Mouse (Mus musculus): ENCODE data around the gene Zdhhc20.
"Not testable (repeated sequence)": the region's sequence is repeated elsewhere in the genome, so short reads cannot be mapped to it uniquely, and the experiment has no call there.

Zdhhc20 gene

GRCm38 (mm10) chr14:57889541-57890010, 500 bp downstream of the Zdhhc20 start:
- DNase-seq = peak; percentile 74

DNA sequence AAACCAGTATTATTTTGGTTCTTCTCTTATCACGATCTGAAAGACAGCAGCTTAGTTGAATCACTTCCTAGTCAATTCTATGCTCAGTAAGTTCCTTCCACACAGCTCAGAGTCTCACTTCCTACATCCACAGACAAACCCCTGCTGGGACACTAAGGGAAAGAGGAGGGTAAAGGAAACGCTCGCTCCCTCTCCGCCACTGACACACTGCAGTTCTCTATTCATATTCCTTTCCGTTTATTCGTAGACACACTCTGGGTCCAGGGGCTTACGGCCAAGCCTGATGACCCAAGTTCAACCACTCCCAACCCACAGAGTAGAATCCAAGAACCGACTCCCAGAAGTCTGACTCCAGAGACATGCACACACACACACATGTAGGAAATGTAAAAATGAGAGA, 2.9 kb downstream of the Zdhhc20 start:
- no peak for DNase-seq

GRCm38 (mm10) chr14:57886032-57886431, 4.0 kb downstream of the Zdhhc20 start:
- DNase-seq = no peak

DNA sequence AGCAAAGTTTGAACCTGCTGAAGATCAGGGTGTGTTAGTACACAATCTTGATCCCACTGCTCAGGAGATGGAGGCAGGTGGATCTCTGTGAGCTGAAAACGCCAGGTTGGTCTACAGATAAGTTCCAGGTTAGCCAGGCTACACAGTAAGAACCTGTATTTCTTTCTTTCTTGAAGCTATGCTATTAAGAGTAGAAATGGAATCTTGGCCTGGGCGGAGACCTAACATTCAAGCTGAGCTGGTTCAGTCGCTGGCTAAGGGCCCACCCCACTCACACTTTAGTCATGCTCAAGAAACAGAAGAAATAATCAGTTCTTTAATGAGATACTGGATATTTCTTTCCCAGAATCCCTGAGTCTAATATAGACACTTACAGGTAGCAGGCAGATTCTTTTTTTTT, 6.7 kb downstream of the Zdhhc20 start:
- no peak for DNase-seq

- DNase-seq = no peak
Observed at GRCm38 (mm10) chr14:57882720-57883119, 7.4 kb downstream of the Zdhhc20 start.

GRCm38 (mm10) chr14:57881793-57882192, 8.3 kb downstream of the Zdhhc20 start:
- no peak for DNase-seq

DNA sequence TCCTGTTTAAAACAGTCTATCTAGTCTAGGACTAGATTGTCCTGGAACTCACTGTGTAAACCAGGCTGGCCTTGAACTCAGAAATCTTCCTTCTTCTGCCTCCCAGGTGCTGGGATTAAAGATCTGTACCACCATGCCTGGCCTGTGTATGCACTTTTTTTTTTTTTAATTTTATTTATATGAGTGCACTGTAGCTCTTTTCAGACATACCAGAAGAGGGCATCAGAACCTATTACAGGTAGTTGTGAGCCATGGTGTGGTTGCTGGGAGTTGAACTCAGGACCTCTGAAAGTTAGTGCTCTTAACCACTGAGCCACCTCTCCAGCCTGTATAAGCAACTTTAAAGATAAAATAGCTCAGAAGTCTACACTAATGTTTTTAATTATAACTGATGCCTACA, 9.0 kb downstream of the Zdhhc20 start:
- no peak for DNase-seq

DNA sequence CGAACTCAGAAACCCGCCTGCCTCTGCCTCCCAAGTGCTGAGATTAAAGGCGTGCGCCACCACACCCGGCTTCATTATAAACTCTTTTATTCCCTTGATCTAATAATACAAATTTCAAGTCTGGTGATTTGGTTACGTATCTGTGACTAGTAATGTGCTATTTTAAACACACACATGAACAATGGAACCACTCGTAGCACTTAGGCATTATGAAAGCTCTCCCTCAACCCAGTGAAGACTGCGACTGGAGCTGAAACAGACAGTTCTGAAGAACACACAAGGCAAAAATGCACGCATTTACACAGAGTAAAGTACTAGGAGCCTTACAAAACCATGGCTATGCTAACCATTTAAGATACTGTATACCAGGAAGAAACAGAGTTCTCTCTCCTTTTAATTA, 12.2 kb downstream of the Zdhhc20 start:
- DNase-seq = no peak

DNA sequence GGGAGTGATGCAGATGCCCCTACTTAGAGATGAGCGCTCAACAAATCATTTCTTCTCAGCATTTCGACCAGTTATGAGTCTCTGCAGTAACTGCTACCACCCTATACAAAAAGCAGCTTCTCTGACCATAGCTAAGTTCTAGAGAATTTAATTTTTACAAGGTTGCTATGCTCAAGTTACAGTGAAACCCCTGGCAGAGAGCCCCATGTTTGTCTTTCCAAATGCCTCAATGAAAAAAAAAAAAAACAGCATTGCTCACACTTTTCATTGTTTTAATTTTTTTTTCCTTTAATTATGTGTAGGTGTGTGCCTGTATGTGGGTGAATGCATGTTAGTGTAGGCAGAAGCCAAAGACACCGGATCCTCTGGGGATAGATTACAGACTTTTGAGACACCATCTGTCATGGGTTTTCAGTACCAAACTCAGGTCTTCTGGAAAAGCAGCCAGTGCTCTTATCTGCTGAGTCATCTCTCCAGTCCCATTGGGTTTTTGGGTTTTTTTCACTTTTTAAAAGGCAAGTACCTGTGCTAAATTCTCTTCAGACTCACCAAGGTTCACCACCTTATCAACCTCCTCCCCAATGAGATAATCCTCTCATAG, 23.3 kb downstream of the Zdhhc20 start:
- no peak for DNase-seq

DNA sequence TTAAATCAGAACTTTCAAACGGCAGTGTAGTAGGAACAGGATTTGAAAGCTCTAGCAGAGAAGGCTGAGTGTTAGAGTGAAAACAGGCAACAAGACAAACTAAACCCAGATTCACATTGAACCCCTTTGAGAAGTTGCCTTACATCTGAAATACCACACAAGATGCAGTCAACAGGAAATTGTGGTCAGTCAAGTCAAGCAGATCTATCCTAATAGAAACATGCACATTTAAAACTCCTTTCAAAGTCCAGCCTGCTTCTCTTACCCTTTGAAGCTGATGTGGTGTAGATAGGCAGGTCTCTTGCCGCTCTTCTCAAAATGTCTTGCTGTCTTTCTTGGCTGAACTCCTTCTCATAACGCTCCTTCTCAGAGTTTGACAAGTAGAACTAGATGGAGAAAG, 24.8 kb downstream of the Zdhhc20 start:
- no peak for DNase-seq

DNA sequence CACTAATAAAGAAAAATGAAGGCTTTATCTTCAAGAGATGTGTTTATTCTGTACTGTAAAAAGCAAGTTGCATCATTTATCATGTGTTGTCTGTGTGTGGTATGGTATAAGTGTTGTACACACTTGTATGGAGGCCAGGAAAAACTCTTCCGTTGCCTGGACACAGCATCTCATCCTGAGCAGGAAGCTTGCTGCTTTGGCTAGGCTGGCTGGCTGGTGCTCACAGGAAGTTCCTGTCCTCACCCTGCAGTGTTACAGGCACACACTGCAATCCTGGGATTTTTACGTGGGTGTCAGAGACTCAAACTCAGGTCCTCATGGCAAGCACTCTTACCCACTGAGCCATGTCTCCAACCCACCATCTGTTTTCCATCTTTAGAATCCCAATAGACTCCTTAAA, 26.9 kb downstream of the Zdhhc20 start:
- no peak for DNase-seq

DNA sequence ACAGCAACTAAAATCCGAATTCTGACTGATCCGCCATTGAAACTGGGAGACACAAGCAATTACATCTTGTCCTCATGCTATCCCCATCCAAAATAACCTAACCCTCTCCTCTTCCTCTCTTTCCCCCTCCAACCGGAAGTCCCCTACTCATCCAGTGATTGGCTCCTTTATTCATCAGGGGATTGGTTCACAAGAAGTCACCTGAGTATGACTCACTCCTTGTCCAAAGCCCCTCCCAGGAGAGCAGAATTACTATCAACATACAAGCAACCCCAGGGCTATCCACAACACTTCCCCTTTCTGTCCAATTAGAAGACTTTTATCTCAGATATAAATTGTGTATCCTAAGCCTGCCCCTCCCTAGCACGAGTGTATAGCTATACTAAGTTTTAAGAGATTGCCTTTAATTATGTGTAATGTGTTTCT, 28.1 kb downstream of the Zdhhc20 start:
- no peak for DNase-seq

- DNase-seq = no peak
Observed at GRCm38 (mm10) chr14:57859520-57859919, 30.6 kb downstream of the Zdhhc20 start.

GRCm38 (mm10) chr14:57858601-57859000, 31.5 kb downstream of the Zdhhc20 start:
- DNase-seq = no peak

GRCm38 (mm10) chr14:57856037-57856436, 34.0 kb downstream of the Zdhhc20 start:
- not testable (repeated sequence) for DNase-seq

DNA sequence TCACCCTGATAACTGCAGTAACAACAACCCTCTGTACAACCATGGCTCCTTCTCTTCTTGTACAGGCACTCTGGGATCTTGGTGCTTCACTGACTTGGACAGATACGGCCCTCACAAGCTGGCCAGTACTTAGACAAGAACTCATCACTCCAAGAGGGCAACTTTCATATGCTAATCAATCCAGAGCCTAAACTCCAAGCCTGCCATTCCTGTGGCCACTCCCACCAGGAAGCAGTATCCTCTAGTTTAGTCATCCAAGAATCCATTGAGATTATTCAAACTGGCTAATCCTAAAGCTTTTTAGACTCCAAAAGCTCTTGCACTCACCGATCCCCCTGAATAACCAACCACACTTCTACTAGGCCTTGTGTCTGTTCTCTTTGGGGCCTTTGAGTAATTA, 37.1 kb downstream of the Zdhhc20 start:
- no peak for DNase-seq

DNA sequence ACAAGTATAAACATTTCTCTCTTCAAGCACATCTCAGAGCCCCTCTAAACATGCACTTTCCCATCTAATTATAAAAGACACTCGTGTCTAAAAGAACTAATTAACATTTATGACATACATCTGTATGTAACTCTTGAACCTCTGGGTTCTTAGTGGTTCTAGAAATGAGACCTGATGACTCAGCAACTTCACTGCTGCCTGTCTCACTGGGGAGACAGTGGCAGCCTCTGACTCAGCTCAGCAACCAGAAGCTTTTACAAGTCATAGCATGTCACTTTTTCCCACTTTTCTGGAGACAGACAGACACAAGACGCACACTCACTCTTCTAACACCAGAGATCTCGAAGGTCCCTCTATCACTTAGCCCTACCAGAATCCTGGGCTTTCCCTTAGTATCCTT, 39.7 kb downstream of the Zdhhc20 start:
- DNase-seq = no peak

- DNase-seq = no peak
Observed at GRCm38 (mm10) chr14:57848646-57849045, 41.4 kb downstream of the Zdhhc20 start.

GRCm38 (mm10) chr14:57848061-57848460, 42.0 kb downstream of the Zdhhc20 start:
- DNase-seq = not testable (repeated sequence)

- DNase-seq = no peak
Observed at GRCm38 (mm10) chr14:57844535-57844934, 45.5 kb downstream of the Zdhhc20 start.

- DNase-seq = no peak
Observed at GRCm38 (mm10) chr14:57835157-57835556, 54.9 kb downstream of the Zdhhc20 start.

DNA sequence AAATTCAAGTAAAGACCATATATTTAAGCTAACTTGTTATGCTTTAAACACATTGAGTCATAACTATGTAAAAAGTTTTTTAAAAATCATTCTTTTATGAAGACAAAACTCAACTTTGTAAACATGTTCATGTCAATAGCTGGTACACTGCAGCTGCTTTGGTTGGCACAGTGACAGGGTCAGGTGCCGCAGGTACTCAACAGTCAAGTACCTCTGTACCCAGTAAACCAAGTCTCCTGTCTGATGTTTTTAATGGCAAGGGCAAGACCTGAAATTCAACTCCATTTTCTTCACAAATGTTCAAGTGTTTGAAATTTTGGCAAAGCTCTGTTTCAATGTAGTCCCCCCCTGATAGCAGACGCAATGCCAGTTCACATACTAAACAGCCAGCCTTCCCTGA, 56.5 kb downstream of the Zdhhc20 start:
- no peak for DNase-seq

GRCm38 (mm10) chr14:57827284-57827683, 62.8 kb downstream of the Zdhhc20 start:
- DNase-seq = no peak

DNA sequence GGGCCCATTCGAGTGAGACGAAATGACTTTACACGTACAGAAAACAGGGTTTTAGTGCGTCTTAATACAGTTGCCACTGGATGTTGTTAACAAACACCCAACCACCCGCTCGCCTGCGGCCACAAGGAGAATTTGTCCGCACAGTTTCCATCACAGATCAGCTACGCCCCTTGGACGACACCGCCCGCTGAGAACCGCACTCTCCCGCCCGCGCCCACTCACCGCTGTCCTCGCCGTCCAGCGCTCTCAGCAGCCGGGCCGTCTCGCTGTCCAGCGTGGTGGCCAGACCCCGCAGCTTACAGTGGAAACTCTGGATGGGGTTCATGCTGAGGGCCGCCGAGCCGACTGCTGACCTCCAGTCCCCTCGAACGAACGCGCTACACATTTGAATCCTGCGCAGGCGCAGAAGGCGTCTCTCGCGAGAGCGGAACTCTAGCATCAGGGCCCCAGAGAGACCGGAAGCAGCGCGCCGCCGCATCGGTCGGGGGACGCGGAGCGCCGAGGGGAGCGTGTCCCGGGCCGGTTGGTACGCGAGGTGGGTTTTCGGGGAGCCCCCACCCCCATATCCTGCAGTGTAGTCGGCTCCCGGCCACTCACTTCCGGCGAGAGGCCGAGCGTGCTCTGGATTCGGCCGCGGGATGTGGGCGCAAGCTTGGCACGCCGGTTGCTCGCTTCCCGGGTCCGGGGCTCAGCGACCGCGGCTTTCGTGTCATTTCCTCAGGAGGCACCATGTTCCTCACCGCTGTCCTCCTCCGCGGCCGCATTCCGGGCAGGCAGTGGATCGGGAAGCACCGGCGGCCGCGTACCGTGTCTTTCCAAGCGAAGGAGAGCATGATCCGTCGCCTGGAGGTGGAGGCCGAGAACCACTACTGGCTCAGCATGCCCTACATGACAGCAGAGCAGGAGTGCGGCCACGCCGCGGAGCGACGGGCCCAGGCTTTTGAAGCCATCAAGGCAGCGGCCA, 64.0 kb downstream of the Zdhhc20 start, which contains the start of the genes Ska3 and Mrpl57:
Gene Ska3, minus strand, starts transcription at position 398 of the 964 bp plus-strand sequence.
Gene Mrpl57, plus strand, starts transcription at position 447 of the 964 bp plus-strand sequence.
- peak; percentile 98 for DNase-seq

Measured in embryo, embryonic 11 days (tissue).